Mouse (Mus musculus): ENCODE measurements at regions not wholly inside any gene's neighbourhood (a gene's known extent, or its start where the extent isn't known, plus 50 kb on each side); places are given as distances from the start of the nearest gene placed in this dataset.
A peak's percentile ranks its signal among the peaks of the same experiment; 100 is the strongest.

- in situ Hi-C loops (cut with MboI; ENCODE audit: low pct_unique_long_range_greater_than_20kb): no loop called here
- POLR2A ChIA-PET: no interaction called here
Measured at GRCm38 (mm10) chr3:34384965-34385505, 265.2 kb upstream of the Sox2 start.

GRCm38 (mm10) chr3:34377913-34378312 lies 272.3 kb upstream of the Sox2 start:
- POLR2A ChIA-PET: no interaction called here
- in situ Hi-C loops (cut with MboI; ENCODE audit: low pct_unique_long_range_greater_than_20kb): no loop called here
- peaks cover 47% of the 10 kb centered on the region for H3K27me3 ChIP-seq
- CTCF ChIA-PET: interaction anchor here (1.5 kb wide), 1 partner anchor 17 kb away, joined by 5 read pairs; no protein-coding TSS in a partner anchor
- TF ChIP-seq CTCF (IDR thresholded peaks at IDR 0.05): no peak
- no peak for DNase-seq (ENCODE audit: low read depth, low spot score)
- ATAC-seq: no peak

More at GRCm38 (mm10) chr3:34384965-34385505, 265.2 kb upstream of the Sox2 start:
- DNase-seq (ENCODE audit: low read depth, low spot score): no peak
- CTCF ChIA-PET: no interaction called here
- no peak for TF ChIP-seq CTCF (IDR thresholded peaks at IDR 0.05)
- peaks cover 23% of the 10 kb centered on the region for H3K27me3 ChIP-seq
- no peak for ATAC-seq

GRCm38 (mm10) chr3:34377329-34377728 lies 272.9 kb upstream of the Sox2 start:
- ChIA-PET CTCF (no interaction called here), POLR2A (no interaction called here)
- TF ChIP-seq CTCF (IDR thresholded peaks at IDR 0.05): no peak
- DNase-seq (ENCODE audit: low read depth, low spot score) (no peak), ATAC-seq (no peak)
- H3K27me3 ChIP-seq: peaks cover 47% of the 10 kb centered on the region
- in situ Hi-C loops (cut with MboI; ENCODE audit: low pct_unique_long_range_greater_than_20kb): no loop called here

GRCm38 (mm10) chr3:34371418-34371817 lies 278.8 kb upstream of the Sox2 start:
- POLR2A ChIA-PET: no interaction called here
- TF ChIP-seq CTCF (IDR thresholded peaks at IDR 0.05): no peak
- peaks cover 49% of the 10 kb centered on the region for H3K27me3 ChIP-seq
- ATAC-seq (no peak), DNase-seq (ENCODE audit: low read depth, low spot score) (no peak)
- in situ Hi-C loops (cut with MboI; ENCODE audit: low pct_unique_long_range_greater_than_20kb): no loop called here
- CTCF ChIA-PET: no interaction called here

GRCm38 (mm10) chr3:34338100-34338499 lies 257.0 kb upstream of the Dnajc19 start:
- ChIA-PET POLR2A (no interaction called here), CTCF (no interaction called here)
- H3K27me3 ChIP-seq: peaks cover 42% of the 10 kb centered on the region
- no peak for TF ChIP-seq CTCF (IDR thresholded peaks at IDR 0.05)
- no peak for DNase-seq (ENCODE audit: low read depth, low spot score)
- ATAC-seq: no peak
- in situ Hi-C loops (cut with MboI; ENCODE audit: low pct_unique_long_range_greater_than_20kb): loop anchor here (10.0 kb wide), 2 partner anchors 177 to 307 kb away; no protein-coding TSS in a partner anchor

GRCm38 (mm10) chr3:34333555-34333954 lies 252.4 kb upstream of the Dnajc19 start:
- ChIA-PET CTCF (interaction anchor here (0.5 to 0.9 kb wide), 2 partner anchors 9 to 225 kb away, joined by 3 read pairs; no protein-coding TSS in a partner anchor), POLR2A (no interaction called here)
- TF ChIP-seq CTCF (IDR thresholded peaks at IDR 0.05): no peak
- H3K27me3 ChIP-seq: peaks cover 42% of the 10 kb centered on the region
- in situ Hi-C loops (cut with MboI; ENCODE audit: low pct_unique_long_range_greater_than_20kb): loop anchor here (10.0 kb wide), 2 partner anchors 181 to 311 kb away; no protein-coding TSS in a partner anchor
- peak; percentile 45 for ATAC-seq
- peak; percentile 39 for DNase-seq (ENCODE audit: low read depth, low spot score)

GRCm38 (mm10) chr3:34331889-34332276 lies 250.8 kb upstream of the Dnajc19 start:
- POLR2A ChIA-PET: interaction anchor here (0.6 kb wide), 1 partner anchor 18 kb away, joined by 3 read pairs; no protein-coding TSS in a partner anchor
- H3K27me3 ChIP-seq: peaks cover 50% of the 10 kb centered on the region
- CTCF ChIA-PET: no interaction called here
- DNase-seq (ENCODE audit: low read depth, low spot score) (no peak), ATAC-seq (peak; percentile 97)
- in situ Hi-C loops (cut with MboI; ENCODE audit: low pct_unique_long_range_greater_than_20kb): loop anchor here (10.0 kb wide), 2 partner anchors 183 to 313 kb away; no protein-coding TSS in a partner anchor
- TF ChIP-seq CTCF (IDR thresholded peaks at IDR 0.05): no peak

- ChIA-PET POLR2A (no interaction called here), CTCF (no interaction called here)
- peak; percentile 94 for DNase-seq (ENCODE audit: low read depth, low spot score)
- H3K27me3 ChIP-seq: peaks cover 54% of the 10 kb centered on the region
- no peak for TF ChIP-seq CTCF (IDR thresholded peaks at IDR 0.05)
- in situ Hi-C loops (cut with MboI; ENCODE audit: low pct_unique_long_range_greater_than_20kb): loop anchor here (10.0 kb wide), 2 partner anchors 184 to 314 kb away; no protein-coding TSS in a partner anchor
- peak; percentile 81 for ATAC-seq
Measured at GRCm38 (mm10) chr3:34330970-34331888, 250.1 kb upstream of the Dnajc19 start.

- DNase-seq (ENCODE audit: low read depth, low spot score): no peak
- TF ChIP-seq CTCF (IDR thresholded peaks at IDR 0.05): peak; percentile 74
- ATAC-seq: no peak
- ChIA-PET POLR2A (interaction anchor here (1.1 kb wide), 1 partner anchor 15 kb away, joined by 3 read pairs; no protein-coding TSS in a partner anchor), CTCF (interaction anchor here (1.1 kb wide), 1 partner anchor 9 kb away, joined by 3 read pairs; no protein-coding TSS in a partner anchor)
- in situ Hi-C loops (cut with MboI; ENCODE audit: low pct_unique_long_range_greater_than_20kb): no loop called here
- H3K27me3 ChIP-seq: peaks cover 49% of the 10 kb centered on the region
Measured at GRCm38 (mm10) chr3:34328865-34329264, 247.7 kb upstream of the Dnajc19 start.

- H3K27me3 ChIP-seq: peaks cover 62% of the 10 kb centered on the region
- POLR2A ChIA-PET: no interaction called here
- no peak for DNase-seq (ENCODE audit: low read depth, low spot score)
- TF ChIP-seq CTCF (IDR thresholded peaks at IDR 0.05): no peak
- ATAC-seq: peak; percentile 60
- in situ Hi-C loops (cut with MboI; ENCODE audit: low pct_unique_long_range_greater_than_20kb): no loop called here
- CTCF ChIA-PET: no interaction called here
Measured at GRCm38 (mm10) chr3:34325669-34326068, 244.5 kb upstream of the Dnajc19 start.

All from Patski (cell line).